Comparison of ENCODE assay signal across 27 mouse cellular contexts in genomic region chr7:98879176-98879575, GRCm38 (mm10). TPM values are rescaled to one million over a fixed set of nuclear protein-coding genes. Genes with fewer than 3 reads are reported as not detected.
A peak's percentile ranks its signal among the peaks of the same experiment; 100 is the strongest.
DNase-seq lines count a peak whose midpoint lies in the region; ATAC-seq and TF ChIP-seq lines count a peak whose summit lies in the region.
"Had no signal": no experiment of that assay in that cellular context is flagged by ENCODE, and none has a peak within 500 bp of the region (broad histone marks: within the 10 kb centered on the region; RNA-seq: fewer than 3 reads in every experiment).

No protein-coding gene starts in this region.

- H3K27me3 ChIP-seq in Patski = no peaks in the 10 kb centered on the region
- H3K27me3 ChIP-seq: embryonic facial prominence, embryonic 12.5 days; hindbrain, embryonic 12.5 days had no signal

- POLR2A ChIA-PET in Patski (lab: Charles Lee) = no interaction called here

- TF ChIP-seq CTCF in Patski (IDR thresholded peaks at IDR 0.05) = no peak

- in situ Hi-C loops in Patski (cut with MboI; ENCODE audit: low pct_unique_long_range_greater_than_20kb) = no loop called here

- ATAC-seq in Patski = peak; percentile 49
- ATAC-seq: CD4-positive, CD25-positive, alpha-beta regulatory T cell, adult 4 months; forebrain, embryonic 13.5 days; forebrain, postnatal 0 days; hindbrain, embryonic 16.5 days; inflammation-experienced regulatory T-cells, adult 6 months; intestine, postnatal 0 days had no signal

- CTCF ChIA-PET in Patski (lab: Charles Lee) = no interaction called here

- peak; percentile 59 for DNase-seq in adrenal gland, adult 2 months
- DNase-seq in adrenal gland, adult 8-10 months = no peak
- DNase-seq in 3T3-L1 (ENCODE audit: low read depth, low spot score) (peak; percentile 72), Patski (ENCODE audit: low read depth, low spot score) (no peak)
- peak; percentile 40 for DNase-seq in brain, adult 2 months (ENCODE audit: low read depth, low spot score)
- DNase-seq in thymus, postnatal 0 days (ENCODE audit: low spot score) = no peak
- no peak for DNase-seq in kidney, adult 8-10 months
- DNase-seq: B cell, adult 2 months; cerebellum, adult 11 months; cerebellum, adult 8-10 months; cerebellum, postnatal 14 days; embryo, embryonic 11 days; forebrain, postnatal 0 days; gastrocnemius, postnatal 36 days; heart, adult 11 months; heart, postnatal 10 days; heart, postnatal 4 days; kidney, adult 9 months had no signal

RNA-seq across cellular contexts. Expression of gene Wnt11, which starts 44.3 kb away (rescaled TPM):
- total RNA-seq in adrenal gland, adult 2 months (2021) = 1 to 10 TPM in 1 of 2 experiments, under 1 TPM in 1; 0.69 to 4.9 TPM
- polyA plus RNA-seq in adrenal gland, adult 2 months (2012; rRNA removed) = 6.3 and 13.2 TPM in 2 replicates
- total RNA-seq in adrenal gland, adult 8-10 months (2022) = 1 to 10 TPM in 3 of 4 experiments, under 1 TPM in 1; 0.59 to 1.5 (median 1.2) TPM
- polyA plus RNA-seq in Patski (2021) = 0.14 TPM
- 0.49 and 1.0 TPM in 2 replicates for polyA plus RNA-seq in thymus, postnatal 0 days (2015; fragmentation: Nextera tagmentation; extraction: Ambion mirVana)
- total RNA-seq: common myeloid progenitor, adult 5-6 weeks; G1E had no signal
- polyA plus RNA-seq: CD4-positive, CD25-positive, alpha-beta regulatory T cell, adult 4 months; G1E; inflammation-experienced regulatory T-cells, adult 6 months had no signal

Comparison
In these comparisons a context has a peak if more than half of its experiments do, and no peak if none do; other contexts are left out.
1. DNase-seq: peak in adrenal gland, adult 2 months (single experiment), 3T3-L1 (single experiment) and brain, adult 2 months (single experiment); none in adrenal gland, adult 8-10 months (single experiment), Patski (single experiment), thymus, postnatal 0 days (single experiment) and kidney, adult 8-10 months (0 of 2).